Mouse (Mus musculus) kidney, adult 2 months (tissue): ENCODE results near the gene Hpgd. TPM values are rescaled to one million over a fixed set of nuclear protein-coding genes. Genes with fewer than 3 reads are reported as not detected.
A peak's percentile ranks its signal among the peaks of the same experiment; 100 is the strongest.

Experiments used
- DNase-seq: peaks from one replicate; pipeline ENCODE4 v3.0.0; 2021
- H3K27ac ChIP-seq: fragments of 200-500 bp; 2 replicates; pipeline ENCODE4 v1.5.1; 2012; ENCODE audit warnings: low read depth, low read length, control low read depth, inconsistent platforms; ENCODE audit not compliant: insufficient read depth
- H3K27me3 ChIP-seq: fragments of 200-500 bp; replicated peaks from 2 replicates; pipeline ENCODE4 v1.6.1; 2012; ENCODE audit warnings: mild to moderate bottlenecking, moderate library complexity, low read length, inconsistent platforms; ENCODE audit not compliant: control insufficient read depth, insufficient read depth
- H3K36me3 ChIP-seq: fragments of 200-500 bp; 2 replicates; pipeline ENCODE4 v1.6.1; 2012; ENCODE audit warnings: mild to moderate bottlenecking, moderate library complexity, low read length, inconsistent platforms; ENCODE audit not compliant: control insufficient read depth, insufficient read depth
- H3K4me1 ChIP-seq: fragments of 200-500 bp; 2 replicates; pipeline ENCODE4 v1.6.1; 2011; ENCODE audit warnings: low read length; ENCODE audit not compliant: control insufficient read depth, insufficient read depth
- H3K4me3 ChIP-seq: fragments of 200-500 bp; 2 replicates; pipeline ENCODE4 v1.5.1; 2011; ENCODE audit warnings: mild to moderate bottlenecking, low read depth, low read length, control low read depth; ENCODE audit not compliant: insufficient read depth
- CTCF ChIP-seq: fragments of 200-500 bp; conservative IDR thresholded peaks from 2 replicates; pipeline ENCODE4 v1.5.1; 2011; ENCODE audit warnings: low read depth, mild to moderate bottlenecking, control low read depth, low read length, moderate library complexity, mixed read lengths; ENCODE audit not compliant: insufficient read depth, insufficient read length
- POLR2A ChIP-seq: fragments of 200-500 bp; IDR thresholded peaks from one replicate; pipeline ENCODE4 v1.6.1; 2011; ENCODE audit warnings: low read depth, low read length, control low read depth
- WGBS: fragments of 180-500 bp; shearing (Covaris S2); methylation state at CpG from one replicate; pipeline ENCODE4 v1.1.7; 2018; 5-methylcytosine and 5-hydroxymethylcytosine counted together
- polyA plus RNA-seq: library from polyadenylated mRNA; depleted of rRNA; stranded (reverse); fragments of >200 nt; gene quantifications from 2 replicates; pipeline ENCODE4 v1.2.3, GENCODE M21; 2012

The Hpgd gene
- polyA plus RNA-seq, 1 experiment = 18.4 TPM

DNA sequence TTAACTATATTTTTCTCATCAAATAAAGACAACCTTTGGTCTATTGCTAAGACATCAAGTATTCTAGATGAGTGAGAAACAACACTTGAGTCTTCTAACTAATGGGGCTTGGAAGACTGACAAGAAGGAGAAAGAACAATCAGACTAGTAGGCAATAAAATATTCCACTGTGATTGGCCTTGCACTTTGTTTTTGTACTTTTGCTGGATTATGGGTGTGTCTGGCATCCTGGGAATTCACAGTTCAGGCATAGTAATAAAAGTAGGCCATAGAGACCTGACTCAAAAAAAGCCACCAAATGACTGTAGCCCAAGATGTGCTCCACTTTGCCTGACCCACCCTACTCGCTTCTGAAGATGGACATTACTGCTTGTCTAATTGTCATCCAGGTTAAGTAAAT, 50.0 kb downstream of the Hpgd start:
- Histone ChIP-seq H3K4me3 (no peak overlapping the region), H3K36me3 (no peaks in the 10 kb centered on the region), H3K27me3 (no peaks in the 10 kb centered on the region), H3K27ac (no peak overlapping the region), H3K4me1 (no peaks in the 10 kb centered on the region)
- TF ChIP-seq POLR2A (no peak), CTCF (no peak)
- no peak for DNase-seq
- WGBS = 49% methylated on average over 1 of the region's 1 CpGs

- no peak for TF ChIP-seq POLR2A
- TF ChIP-seq CTCF = no peak
- Histone ChIP-seq H3K27me3 (no peaks in the 10 kb centered on the region), H3K27ac (no peak overlapping the region), H3K4me1 (no peaks in the 10 kb centered on the region), H3K36me3 (no peaks in the 10 kb centered on the region), H3K4me3 (no peak overlapping the region)
- peak; percentile 53 for DNase-seq
- WGBS = 60% methylated on average over 5 of the region's 5 CpGs
Measured at GRCm38 (mm10) chr8:56345641-56346420, 51.4 kb downstream of the Hpgd start.

DNA sequence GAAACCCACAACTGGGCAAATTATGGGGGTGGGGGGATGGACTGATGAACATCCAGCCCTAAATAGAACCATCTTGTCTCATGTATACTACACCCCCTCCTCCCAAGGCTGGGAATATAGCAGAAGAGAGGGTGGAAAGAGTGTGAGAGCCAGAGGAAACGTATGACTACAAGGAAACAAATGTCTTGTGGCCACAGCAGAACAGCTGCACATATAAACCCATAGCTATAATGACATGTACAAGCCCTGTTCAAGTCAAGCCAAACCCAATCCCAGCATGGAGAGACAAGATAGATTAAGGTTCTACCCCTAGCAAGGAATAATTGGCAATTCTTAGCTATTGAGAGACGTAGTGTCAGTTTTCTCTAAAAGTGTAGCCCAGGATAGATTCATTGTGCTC, 68.8 kb downstream of the Hpgd start:
- DNase-seq = no peak
- 96% methylated on average over 2 of the region's 2 CpGs for WGBS
- Histone ChIP-seq H3K27ac (no peak overlapping the region), H3K4me3 (no peak overlapping the region), H3K36me3 (no peaks in the 10 kb centered on the region), H3K27me3 (no peaks in the 10 kb centered on the region), H3K4me1 (no peaks in the 10 kb centered on the region)
- TF ChIP-seq CTCF (no peak), POLR2A (no peak)
